In the genomic region with DNA sequence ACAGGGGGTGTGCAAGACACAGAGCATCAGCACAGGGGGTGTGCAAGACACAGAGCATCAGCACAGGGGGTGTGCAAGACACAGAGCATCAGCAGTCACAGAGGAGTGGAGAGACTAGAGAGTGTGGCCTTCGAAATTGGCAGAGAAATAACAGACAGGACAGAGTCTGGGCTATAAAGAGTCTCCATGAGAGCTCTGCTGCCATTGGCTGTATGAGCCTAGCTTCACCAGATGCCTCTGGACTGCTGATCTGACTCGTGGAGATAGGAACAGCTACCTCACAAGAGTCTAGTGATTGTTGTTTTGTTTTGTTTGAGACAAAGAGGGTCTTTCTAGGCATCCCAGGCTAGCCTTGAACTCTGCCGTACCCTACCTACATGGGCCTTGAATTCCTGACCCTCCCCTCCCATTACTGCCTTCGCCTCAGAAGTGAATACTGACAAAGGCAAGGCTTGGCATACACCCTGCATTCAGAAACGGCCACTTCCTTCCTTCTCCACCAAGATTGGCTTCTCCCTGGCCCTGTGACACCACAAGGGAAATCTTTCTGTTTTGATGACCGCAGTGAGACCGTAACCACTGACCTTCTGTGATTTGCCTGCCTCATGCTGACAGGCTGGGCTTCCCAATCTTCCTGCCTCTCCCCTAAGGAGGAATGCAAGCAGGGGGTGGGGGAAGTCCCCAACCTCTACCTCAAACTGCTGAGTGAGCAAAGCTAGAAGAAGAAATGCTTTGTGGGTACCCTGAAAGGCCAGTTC, we compare ENCODE assay signal across 8 mouse cellular contexts. TPM values are rescaled to one million over a fixed set of nuclear protein-coding genes. Genes with fewer than 3 reads are reported as not detected.
DNase-seq lines count a peak whose midpoint lies in the region; ATAC-seq lines count a peak whose summit lies in the region.

No protein-coding gene starts in this region.

- no peaks in the 10 kb centered on the region for H3K27me3 ChIP-seq in heart, embryonic 11.5 days (ENCODE audit: control insufficient read depth, insufficient read depth, low read length)

- H3K4me1 ChIP-seq in heart, embryonic 11.5 days (ENCODE audit: control insufficient read depth, insufficient read depth, low read length) = peaks cover 36% of the 10 kb centered on the region

- ATAC-seq in heart, embryonic 11.5 days (replicated peaks; ENCODE audit: insufficient number of reproducible peaks, low FRiP score, low TSS enrichment) = peak; percentile 62
- ATAC-seq in activated CD4-positive, CD25-positive, alpha-beta regulatory T cell, adult 4 months = no peak

- H3K4me3 ChIP-seq in heart, embryonic 11.5 days (ENCODE audit: low read depth, low read length) = no peak overlapping the region

- H3K9ac ChIP-seq in heart, embryonic 11.5 days (ENCODE audit: low read depth, low read length) = no peak overlapping the region

- 20% methylated on average over 7 of the region's 7 CpGs for WGBS in heart, embryonic 11.5 days (ENCODE audit: insufficient replicate concordance)

- DNase-seq in 416B (ENCODE audit: low read depth) = peak; percentile 79
- peak; percentile 84 for DNase-seq in ZHBTc4 (ENCODE audit: low read depth, low spot score)
- DNase-seq in kidney, postnatal 25 days = peak; percentile 67 to 86
- DNase-seq in mesoderm, embryonic 11.5 days (ENCODE audit: low read depth, low spot score) = peak; percentile 43
- DNase-seq in gastrocnemius, adult 8-10 months (ENCODE audit: low spot score in 2 of 2) = no peak
- no peak for DNase-seq in cerebellum, postnatal 10 days

- H3K9me3 ChIP-seq in heart, embryonic 11.5 days (replicated peaks; ENCODE audit: control insufficient read depth, low read length) = no peaks in the 10 kb centered on the region

- H3K4me2 ChIP-seq in heart, embryonic 11.5 days = 0 out of 2 replicates have a peak overlapping the region, but pooled peaks have one; percentile 11

- H3K27ac ChIP-seq in heart, embryonic 11.5 days (ENCODE audit: low read depth, low read length) = peak overlapping the region; percentile 74

- H3K36me3 ChIP-seq in heart, embryonic 11.5 days (ENCODE audit: control insufficient read depth, insufficient read depth, low read length) = no peaks in the 10 kb centered on the region

RNA-seq across cellular contexts. Expression of a gene that starts 3.4 kb away (rescaled TPM):
- polyA plus RNA-seq in heart, embryonic 11.5 days (2014; fragmentation: Nextera tagmentation; extraction: Ambion mirVana) = 21.3 and 23.8 TPM in 2 replicates
- under 1 TPM; 0.32 to 0.57 TPM for polyA plus RNA-seq in activated CD4-positive, CD25-positive, alpha-beta regulatory T cell, adult 4 months (2017; shearing (Covaris generic))
- total RNA-seq in gastrocnemius, adult 8-10 months (2022) = 100 to 1,000 TPM; 324 to 412 (median 352) TPM

Comparison
In these comparisons a context has a peak if more than half of its experiments do, and no peak if none do; other contexts are left out.
1. DNase-seq: peak in 416B (single experiment), ZHBTc4 (single experiment), kidney, postnatal 25 days (2 of 2) and mesoderm, embryonic 11.5 days (single experiment); none in gastrocnemius, adult 8-10 months (0 of 2) and cerebellum, postnatal 10 days (0 of 2).
2. RNA of a gene that starts 3.4 kb away (polyA plus RNA-seq): 21.3 to 23.8 TPM in heart, embryonic 11.5 days; 0.32 to 0.57 TPM in activated CD4-positive, CD25-positive, alpha-beta regulatory T cell, adult 4 months; every median in the first group is over 10 times any median in the second.